Mouse (Mus musculus) hindbrain, embryonic 11.5 days (tissue): Measurements from ENCODE around the gene Usp3. TPM values are rescaled to one million over a fixed set of nuclear protein-coding genes. Genes with fewer than 3 reads are reported as not detected.

ENCODE experiments used
- ATAC-seq: fragments of 200-750 bp; cut with Nextera tagmentation; 2 replicates; pipeline ENCODE4 v1.8.0; 2017; ENCODE audit warnings: mild to moderate bottlenecking, moderate TSS enrichment, moderate library complexity; ENCODE audit not compliant: low FRiP score
- DNase-seq: peaks from one replicate; pipeline ENCODE4 v3.0.0-alpha.2; 2015; ENCODE audit warnings: low spot score
- H3K27ac ChIP-seq: fragments of 300-500 bp; sonication (generic); 2 replicates; pipeline ENCODE4 v1.5.1; 2014; ENCODE audit warnings: mild to moderate bottlenecking, low read depth, low read length
- H3K27me3 ChIP-seq: fragments of 300-500 bp; sonication (generic); 2 replicates; pipeline ENCODE4 v1.6.1; 2014; ENCODE audit warnings: mild to moderate bottlenecking, low read length, moderate library complexity, mixed read lengths; ENCODE audit not compliant: control insufficient read depth, insufficient read depth
- H3K36me3 ChIP-seq: fragments of 300-500 bp; sonication (generic); 2 replicates; pipeline ENCODE4 v1.6.1; 2014; ENCODE audit warnings: mild to moderate bottlenecking, low read length, moderate library complexity, mixed read lengths; ENCODE audit not compliant: control insufficient read depth, insufficient read depth
- H3K4me1 ChIP-seq: fragments of 300-500 bp; sonication (generic); replicated peaks from 2 replicates; pipeline ENCODE4 v1.6.1; 2014; ENCODE audit warnings: low read length, mixed read lengths; ENCODE audit not compliant: control insufficient read depth, insufficient read depth
- H3K4me2 ChIP-seq: fragments of 300-500 bp; sonication (generic); replicated peaks from 2 replicates; pipeline ENCODE4 v1.6.1; 2014; ENCODE audit warnings: mild to moderate bottlenecking, low read depth, low read length
- H3K4me3 ChIP-seq: fragments of 300-500 bp; sonication (generic); 2 replicates; pipeline ENCODE4 v1.5.1; 2014; ENCODE audit warnings: low read depth, low read length
- H3K9ac ChIP-seq: fragments of 300-500 bp; sonication (generic); 2 replicates; pipeline ENCODE4 v1.6.1; 2014; ENCODE audit warnings: low read depth, low read length
- H3K9me3 ChIP-seq: fragments of 300-500 bp; sonication (generic); 2 replicates; pipeline ENCODE4 v1.6.1; 2016; ENCODE audit warnings: low read length; ENCODE audit not compliant: control insufficient read depth
- WGBS: fragments of 180-500 bp; shearing (Covaris S2); extraction: QIAGEN DNeasy Blood & Tissue Kit; methylation state at CpG from one replicate; pipeline ENCODE4 v1.1.7; 2014; 5-methylcytosine and 5-hydroxymethylcytosine counted together
- polyA plus RNA-seq: library from polyadenylated mRNA; unstranded; fragments of >200 nt; fragmentation: Nextera tagmentation; extraction: Ambion mirVana; gene quantifications from 2 replicates; pipeline ENCODE4 v1.2.1, GENCODE M21; 2014

The Usp3 gene
- polyA plus RNA-seq, 1 experiment from 2014 or later, result 101 TPM

- no peak overlapping the region for H3K27ac ChIP-seq
- DNase-seq, result no peak
- H3K4me1 ChIP-seq, result 0 out of 2 replicates have a peak, but pooled peaks cover 2% of the 10 kb centered on the region
- ATAC-seq, result no peak
- H3K4me3 ChIP-seq, result no peak overlapping the region
- H3K9me3 ChIP-seq, result no peaks in the 10 kb centered on the region
- H3K4me2 ChIP-seq, result no peak overlapping the region
- no peaks in the 10 kb centered on the region for H3K36me3 ChIP-seq
- H3K9ac ChIP-seq, result no peak overlapping the region
- no peaks in the 10 kb centered on the region for H3K27me3 ChIP-seq
- 20% methylated on average over 7 of the region's 7 CpGs for WGBS
Measured at GRCm38 (mm10) chr9:66597480-66598215, 4.7 kb upstream of the Usp3 start.

GRCm38 (mm10) chr9:66597076-66597475 is 4.1 kb upstream of the Usp3 start:
- Histone ChIP-seq H3K4me1 (0 out of 2 replicates have a peak, but pooled peaks cover 2% of the 10 kb centered on the region), H3K4me2 (no peak overlapping the region), H3K36me3 (no peaks in the 10 kb centered on the region), H3K9ac (no peak overlapping the region), H3K27me3 (no peaks in the 10 kb centered on the region), H3K27ac (no peak overlapping the region), H3K9me3 (no peaks in the 10 kb centered on the region), H3K4me3 (no peak overlapping the region)
- no peak for ATAC-seq
- DNase-seq, result no peak
- 24% methylated on average over 6 of the region's 6 CpGs for WGBS

GRCm38 (mm10) chr9:66595722-66596675 is 3.1 kb upstream of the Usp3 start:
- Histone ChIP-seq H3K4me3 (no peak overlapping the region), H3K9me3 (no peaks in the 10 kb centered on the region), H3K36me3 (no peaks in the 10 kb centered on the region), H3K4me1 (0 out of 2 replicates have a peak, but pooled peaks cover 2% of the 10 kb centered on the region), H3K4me2 (no peak overlapping the region), H3K27ac (no peak overlapping the region), H3K27me3 (no peaks in the 10 kb centered on the region), H3K9ac (no peak overlapping the region)
- 42% methylated on average over 5 of the region's 5 CpGs for WGBS
- ATAC-seq (no peak), DNase-seq (no peak)

GRCm38 (mm10) chr9:66594061-66594460 is 1.1 kb upstream of the Usp3 start:
- H3K27ac ChIP-seq, result no peak overlapping the region
- H3K36me3 ChIP-seq, result no peaks in the 10 kb centered on the region
- WGBS, result 64% methylated on average over 3 of the region's 3 CpGs
- DNase-seq (no peak), ATAC-seq (no peak)
- H3K27me3 ChIP-seq, result no peaks in the 10 kb centered on the region
- no peak overlapping the region for H3K4me3 ChIP-seq
- no peak overlapping the region for H3K9ac ChIP-seq
- H3K4me1 ChIP-seq, result no peaks in the 10 kb centered on the region
- no peaks in the 10 kb centered on the region for H3K9me3 ChIP-seq
- H3K4me2 ChIP-seq, result no peak overlapping the region

- Histone ChIP-seq H3K9ac (peak overlapping the region; percentile 32; the same call in 1 of the 2 replicates), H3K4me3 (peak overlapping the region; percentile 96), H3K4me2 (peak overlapping the region; percentile 55), H3K9me3 (no peaks in the 10 kb centered on the region), H3K4me1 (no peaks in the 10 kb centered on the region), H3K27me3 (no peaks in the 10 kb centered on the region), H3K27ac (0 out of 2 replicates have a peak overlapping the region, but pooled peaks have one; percentile 45), H3K36me3 (no peaks in the 10 kb centered on the region)
- DNase-seq, result no peak
- ATAC-seq, result no peak; the same call in 1 of the 2 replicates
- 16% methylated on average over 12 of the region's 12 CpGs for WGBS
Measured at GRCm38 (mm10) chr9:66593613-66593969, 649 bp upstream of the Usp3 start.

DNA sequence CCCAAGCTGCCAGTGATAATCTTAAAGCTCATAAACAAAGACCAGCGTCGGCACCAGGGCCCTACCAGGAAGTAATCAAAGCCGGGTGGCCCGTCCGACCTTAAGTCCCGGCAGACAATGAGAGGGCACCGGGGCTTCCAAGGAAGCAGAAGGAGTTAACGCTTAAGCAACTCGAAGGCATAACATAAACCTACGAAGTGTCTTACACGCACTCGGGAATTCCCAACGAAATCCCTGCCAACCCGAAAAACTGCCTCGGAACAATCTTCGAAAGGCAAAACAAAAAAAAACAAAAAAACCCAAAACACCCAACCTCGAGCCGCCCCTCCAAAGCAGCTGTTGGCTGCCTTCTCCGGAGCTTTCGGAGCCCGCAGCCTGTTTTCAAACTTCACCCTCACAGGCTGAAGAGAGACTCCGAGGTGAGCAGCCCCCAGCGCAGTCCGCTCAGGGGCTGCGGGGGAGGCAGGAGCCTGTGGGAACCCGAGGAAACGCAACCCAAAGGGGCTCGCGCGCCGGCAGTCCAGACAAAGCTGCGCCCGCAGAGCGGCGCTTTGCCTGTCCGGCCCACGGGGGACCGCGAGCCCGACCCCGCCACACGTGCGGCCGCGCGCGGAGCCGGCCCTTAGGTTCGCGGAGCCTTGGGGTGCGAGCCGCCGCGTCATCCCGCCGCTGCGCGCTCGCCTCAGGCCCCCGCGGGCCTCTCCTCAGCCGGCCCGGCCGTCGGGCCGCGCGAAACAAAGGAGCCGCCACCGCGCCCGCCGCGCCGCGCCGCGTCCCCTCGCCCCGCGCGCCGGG is 894 bp downstream of the Usp3 start:
- Histone ChIP-seq H3K27ac (peak overlapping the region; percentile 96), H3K9me3 (no peaks in the 10 kb centered on the region), H3K4me3 (peak overlapping the region; percentile 96), H3K4me1 (no peaks in the 10 kb centered on the region), H3K4me2 (peak overlapping the region; percentile 48), H3K27me3 (no peaks in the 10 kb centered on the region), H3K9ac (peak overlapping the region; percentile 100), H3K36me3 (no peaks in the 10 kb centered on the region)
- peak; percentile 72 for DNase-seq
- under 1% methylated on average over 58 of the region's 83 CpGs for WGBS
- ATAC-seq, result peak; percentile 72; the same call in 1 of the 2 replicates

GRCm38 (mm10) chr9:66590051-66590450 is 2.9 kb downstream of the Usp3 start:
- no peak overlapping the region for H3K4me3 ChIP-seq
- no peaks in the 10 kb centered on the region for H3K27me3 ChIP-seq
- no peak overlapping the region for H3K9ac ChIP-seq
- WGBS, result 72% methylated on average over 2 of the region's 2 CpGs
- H3K36me3 ChIP-seq, result no peaks in the 10 kb centered on the region
- DNase-seq (no peak), ATAC-seq (no peak)
- H3K27ac ChIP-seq, result no peak overlapping the region
- no peaks in the 10 kb centered on the region for H3K9me3 ChIP-seq
- peak overlapping the region; percentile 0; the same call in 1 of the 2 replicates for H3K4me2 ChIP-seq
- no peaks in the 10 kb centered on the region for H3K4me1 ChIP-seq

DNA sequence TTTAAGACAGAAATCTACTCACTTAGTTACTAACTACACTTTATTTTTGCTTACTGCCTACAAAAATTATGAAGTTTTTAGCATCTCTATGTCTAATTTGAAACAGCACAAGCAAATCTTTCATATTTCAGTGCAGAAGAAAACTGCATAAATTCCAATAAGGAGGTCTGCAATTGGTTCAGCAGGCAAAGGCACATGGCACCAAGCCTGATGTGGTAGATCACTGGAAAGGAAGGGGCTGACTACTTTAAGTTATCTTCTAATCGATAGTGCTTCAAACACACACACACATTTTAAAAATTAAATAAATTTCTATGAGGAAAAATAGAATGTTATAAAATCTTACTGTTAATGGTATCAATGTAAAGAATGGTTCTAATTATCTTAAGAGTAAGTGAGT is 5.9 kb downstream of the Usp3 start:
- Histone ChIP-seq H3K9ac (no peak overlapping the region), H3K4me3 (no peak overlapping the region), H3K36me3 (no peaks in the 10 kb centered on the region), H3K9me3 (no peaks in the 10 kb centered on the region), H3K4me1 (no peaks in the 10 kb centered on the region), H3K4me2 (no peak overlapping the region), H3K27ac (no peak overlapping the region), H3K27me3 (no peaks in the 10 kb centered on the region)
- ATAC-seq (no peak), DNase-seq (no peak)
- WGBS, result 93% methylated on average over 1 of the region's 1 CpGs
